Mouse (Mus musculus) liver, embryonic 11.5 days (tissue): ENCODE data around the gene Suv39h2. TPM values are rescaled to one million over a fixed set of nuclear protein-coding genes. Genes with fewer than 3 reads are reported as not detected.

ENCODE experiments used
- ATAC-seq: fragments of 200-750 bp; cut with Nextera tagmentation; replicated peaks from 2 replicates; pipeline ENCODE4 v1.8.0; 2017; ENCODE audit warnings: moderate number of reproducible peaks, mild to moderate bottlenecking, moderate TSS enrichment, moderate library complexity; ENCODE audit not compliant: low FRiP score
- DNase-seq: peaks from one replicate; pipeline ENCODE4 v3.0.0-alpha.2; 2017; ENCODE audit warnings: low spot score
- H3K27ac ChIP-seq: fragments of 300-500 bp; sonication (generic); 2 replicates; pipeline ENCODE4 v1.5.1; 2014; ENCODE audit warnings: mild to moderate bottlenecking, low read depth, low read length, control low read depth
- H3K27me3 ChIP-seq: fragments of 300-500 bp; sonication (generic); replicated peaks from 2 replicates; pipeline ENCODE4 v1.6.1; 2014; ENCODE audit warnings: low read length, mixed read lengths; ENCODE audit not compliant: control insufficient read depth, insufficient read depth
- H3K36me3 ChIP-seq: fragments of 300-500 bp; sonication (generic); 2 replicates; pipeline ENCODE4 v1.6.1; 2014; ENCODE audit warnings: mild to moderate bottlenecking, low read length, moderate library complexity, mixed read lengths; ENCODE audit not compliant: control insufficient read depth, insufficient read depth
- H3K4me1 ChIP-seq: fragments of 300-500 bp; sonication (generic); replicated peaks from 2 replicates; pipeline ENCODE4 v1.6.1; 2014; ENCODE audit warnings: low read length, mixed read lengths; ENCODE audit not compliant: control insufficient read depth, insufficient read depth
- H3K4me2 ChIP-seq: fragments of 300-500 bp; sonication (generic); 2 replicates; pipeline ENCODE4 v1.6.1; 2014; ENCODE audit warnings: mild to moderate bottlenecking, control low read depth, moderate library complexity
- H3K4me3 ChIP-seq: fragments of 300-500 bp; sonication (generic); 2 replicates; pipeline ENCODE4 v1.5.1; 2014; ENCODE audit warnings: low read depth, low read length, control low read depth
- H3K9ac ChIP-seq: fragments of 300-500 bp; sonication (generic); 2 replicates; pipeline ENCODE4 v1.6.1; 2014; ENCODE audit warnings: low read depth, low read length, control low read depth
- H3K9me3 ChIP-seq: fragments of 300-500 bp; sonication (generic); 2 replicates; pipeline ENCODE4 v1.6.1; 2016; ENCODE audit warnings: low read length, inconsistent platforms, mixed read lengths; ENCODE audit not compliant: control insufficient read depth
- WGBS: fragments of 180-500 bp; shearing (Covaris S2); extraction: QIAGEN DNeasy Blood & Tissue Kit; methylation state at CpG from one replicate; pipeline ENCODE4 v1.1.7; 2014; 5-methylcytosine and 5-hydroxymethylcytosine counted together
- polyA plus RNA-seq: library from polyadenylated mRNA; unstranded; fragments of >200 nt; fragmentation: Nextera tagmentation; extraction: Ambion mirVana; gene quantifications from 2 replicates; pipeline ENCODE4 v1.2.1, GENCODE M21; 2014

Suv39h2 gene
- polyA plus RNA-seq, 1 experiment from 2014 or later = 17.6 TPM

DNA sequence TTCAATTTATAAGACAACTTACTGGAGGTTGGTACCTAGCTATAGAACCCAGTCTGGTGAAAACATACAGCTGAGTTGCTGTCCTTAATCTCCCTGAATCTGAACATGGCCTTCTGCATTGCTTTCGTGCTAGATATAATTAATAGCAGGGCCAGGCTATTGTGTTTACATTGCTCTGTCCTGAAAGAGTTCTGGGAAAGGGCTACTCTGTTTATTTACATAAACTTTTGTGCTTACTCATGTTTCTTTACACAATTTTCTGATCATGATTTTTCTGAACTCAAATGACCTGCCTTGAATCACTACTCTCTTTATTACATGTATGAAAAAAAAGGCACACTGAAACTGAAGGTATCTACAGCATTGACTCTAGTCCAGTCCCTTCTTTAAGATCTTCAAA, 59.2 kb downstream of the Suv39h2 start:
- WGBS = 60% methylated on average over 1 of the region's 1 CpGs
- DNase-seq (no peak), ATAC-seq (no peak)
- no peaks in the 10 kb centered on the region; the same call in 1 of the 2 replicates for H3K27me3 ChIP-seq
- no peak overlapping the region for H3K27ac ChIP-seq
- H3K9me3 ChIP-seq = no peaks in the 10 kb centered on the region
- no peak overlapping the region for H3K4me3 ChIP-seq
- H3K4me2 ChIP-seq = no peak overlapping the region
- no peaks in the 10 kb centered on the region for H3K36me3 ChIP-seq
- H3K4me1 ChIP-seq = no peaks in the 10 kb centered on the region
- no peak overlapping the region for H3K9ac ChIP-seq

DNA sequence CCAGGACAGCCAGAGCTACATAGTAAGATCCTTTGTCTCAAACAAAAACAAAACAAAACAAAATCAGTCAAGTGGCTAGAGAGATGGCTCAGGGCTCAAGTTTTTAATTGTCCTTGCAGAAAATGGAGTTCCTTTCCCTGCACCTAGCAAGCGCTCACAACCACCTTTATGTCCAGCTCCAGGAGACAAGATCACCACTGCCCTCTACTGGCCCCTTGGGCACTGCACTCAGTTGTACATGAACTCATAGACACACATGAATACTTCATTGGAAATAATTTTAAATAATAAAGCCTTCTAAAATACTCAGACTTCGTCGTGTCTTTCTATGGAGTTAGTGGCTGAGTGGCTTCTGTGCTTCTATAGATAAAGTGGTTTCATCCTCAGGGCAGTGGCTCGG, 60.6 kb downstream of the Suv39h2 start:
- Histone ChIP-seq H3K27me3 (no peaks in the 10 kb centered on the region; the same call in 1 of the 2 replicates), H3K27ac (no peak overlapping the region), H3K36me3 (no peaks in the 10 kb centered on the region), H3K4me3 (no peak overlapping the region), H3K4me1 (no peaks in the 10 kb centered on the region), H3K4me2 (no peak overlapping the region), H3K9ac (no peak overlapping the region), H3K9me3 (no peaks in the 10 kb centered on the region)
- DNase-seq (no peak), ATAC-seq (no peak)
- 31% methylated on average over 4 of the region's 4 CpGs for WGBS

GRCm38 (mm10) chr2:3407756-3408155, 67.1 kb downstream of the Suv39h2 start:
- Histone ChIP-seq H3K27me3 (no peaks in the 10 kb centered on the region), H3K4me3 (no peak overlapping the region), H3K4me1 (no peaks in the 10 kb centered on the region), H3K9ac (no peak overlapping the region), H3K4me2 (no peak overlapping the region), H3K27ac (no peak overlapping the region), H3K36me3 (no peaks in the 10 kb centered on the region), H3K9me3 (no peaks in the 10 kb centered on the region)
- DNase-seq (no peak), ATAC-seq (no peak)
- 63% methylated on average over 7 of the region's 7 CpGs for WGBS

- H3K9me3 ChIP-seq = no peaks in the 10 kb centered on the region
- ATAC-seq (no peak), DNase-seq (no peak)
- WGBS = 69% methylated on average over 4 of the region's 4 CpGs
- no peak overlapping the region for H3K9ac ChIP-seq
- H3K4me1 ChIP-seq = no peaks in the 10 kb centered on the region
- no peaks in the 10 kb centered on the region for H3K36me3 ChIP-seq
- H3K4me2 ChIP-seq = no peak overlapping the region
- no peak overlapping the region for H3K27ac ChIP-seq
- no peak overlapping the region for H3K4me3 ChIP-seq
- no peaks in the 10 kb centered on the region for H3K27me3 ChIP-seq
Observed at GRCm38 (mm10) chr2:3405981-3406380, 68.8 kb downstream of the Suv39h2 start.

Other genes starting within 250 kb of the Suv39h2 start
- gene Nmt2, start 190.8 kb downstream of the Suv39h2 start, polyA plus RNA-seq = 36.1 and 36.5 TPM in 2 replicates
- gene Rpp38, start 142.4 kb downstream of the Suv39h2 start, polyA plus RNA-seq = 34.5 and 37.3 TPM in 2 replicates
- gene Acbd7, start 138.9 kb downstream of the Suv39h2 start, polyA plus RNA-seq = 1.3 and 2.2 TPM in 2 replicates
- not detected in 2 replicates for gene Olah, start 77.8 kb downstream of the Suv39h2 start, polyA plus RNA-seq
- not detected in 2 replicates for gene Meig1, start 52.4 kb downstream of the Suv39h2 start, polyA plus RNA-seq
- 10.6 TPM in 2 replicates for gene Dclre1c, start 50.9 kb downstream of the Suv39h2 start, polyA plus RNA-seq
- 5.1 and 5.3 TPM in 2 replicates for gene Gm45902, start 37.8 kb upstream of the Suv39h2 start, polyA plus RNA-seq
- 145 and 159 TPM in 2 replicates for gene Hspa14, start 37.8 kb upstream of the Suv39h2 start, polyA plus RNA-seq
- gene Cdnf, start 38.0 kb upstream of the Suv39h2 start, polyA plus RNA-seq = 0.15 and 0.16 TPM in 2 replicates
- 36.0 and 36.3 TPM in 2 replicates for gene Fam107b, start 95.5 kb upstream of the Suv39h2 start, polyA plus RNA-seq